Mouse (Mus musculus) CD4-positive, CD25-positive, alpha-beta regulatory T cell, adult 2 months (primary cell): ENCODE data around the gene Ipcef1.
"Not testable (repeated sequence)": the region's sequence is repeated elsewhere in the genome, so short reads cannot be mapped to it uniquely, and the experiment has no call there.

Experiments
- DNase-seq: peaks from one replicate; pipeline ENCODE4 v3.0.0-alpha.2; 2012; ENCODE audit warnings: low read depth, low spot score

Ipcef1 gene

DNA sequence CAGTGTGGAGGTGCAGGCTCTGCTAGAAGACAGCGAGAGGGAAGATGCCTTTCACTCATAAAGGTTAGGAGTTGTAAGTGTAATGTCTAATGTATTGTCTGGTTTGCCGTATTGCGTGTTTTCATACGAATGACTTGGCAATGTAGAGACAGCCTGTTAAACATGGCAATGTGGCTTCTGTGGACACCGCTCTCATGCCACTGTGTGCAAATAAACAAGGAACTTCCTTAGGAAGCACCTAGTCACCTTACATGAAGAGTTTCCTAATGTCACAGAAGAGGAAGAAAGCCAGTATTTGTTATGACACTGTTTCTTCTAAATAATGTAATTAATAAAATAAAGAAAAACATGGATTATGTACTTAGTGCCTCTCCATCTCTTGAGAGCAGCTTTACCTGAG is 15.1 kb downstream of the Ipcef1 start:
- no peak for DNase-seq

- peak; percentile 68 for DNase-seq
Measured at GRCm38 (mm10) chr10:7035547-7035946, 16.7 kb downstream of the Ipcef1 start.

DNA sequence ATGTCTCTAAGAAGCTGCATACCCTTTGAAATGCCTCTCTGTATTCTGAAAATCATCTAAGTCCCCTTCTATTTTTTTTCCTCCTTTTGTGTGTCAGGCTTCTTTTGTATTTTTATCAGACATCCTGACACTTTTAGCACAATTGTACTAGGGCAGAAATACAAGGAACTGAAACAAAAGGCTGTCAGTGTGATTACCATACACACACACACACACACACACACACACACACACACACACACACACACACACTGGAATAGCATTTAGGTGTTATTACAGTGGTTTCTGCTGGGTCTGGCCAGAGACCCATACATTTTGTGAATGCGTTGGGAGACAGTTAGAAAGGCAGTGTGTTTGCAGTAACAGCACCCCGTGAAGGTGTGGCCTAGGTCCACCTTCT is 18.8 kb downstream of the Ipcef1 start:
- DNase-seq = no peak

DNA sequence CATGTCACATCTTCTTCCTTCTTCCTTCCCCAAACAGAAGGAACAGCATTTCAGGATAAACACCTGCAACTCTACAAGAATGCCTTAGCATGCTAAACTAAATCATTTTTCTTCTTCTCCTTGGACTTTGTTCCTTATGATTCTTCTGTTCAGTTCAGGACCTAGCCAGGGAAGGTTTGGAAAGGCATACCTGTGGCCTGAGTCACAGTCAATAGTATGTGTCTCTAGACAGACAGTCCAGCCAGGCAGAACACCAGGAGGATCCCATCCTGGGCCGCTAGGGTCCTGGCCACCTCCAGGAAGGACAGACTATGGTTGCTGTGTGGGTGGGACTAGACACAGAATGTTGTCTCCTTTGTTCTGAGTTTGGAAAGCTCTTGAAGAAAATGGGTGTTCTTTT is 27.2 kb downstream of the Ipcef1 start:
- DNase-seq = no peak

GRCm38 (mm10) chr10:7020551-7020950 is 31.7 kb downstream of the Ipcef1 start:
- no peak for DNase-seq

DNA sequence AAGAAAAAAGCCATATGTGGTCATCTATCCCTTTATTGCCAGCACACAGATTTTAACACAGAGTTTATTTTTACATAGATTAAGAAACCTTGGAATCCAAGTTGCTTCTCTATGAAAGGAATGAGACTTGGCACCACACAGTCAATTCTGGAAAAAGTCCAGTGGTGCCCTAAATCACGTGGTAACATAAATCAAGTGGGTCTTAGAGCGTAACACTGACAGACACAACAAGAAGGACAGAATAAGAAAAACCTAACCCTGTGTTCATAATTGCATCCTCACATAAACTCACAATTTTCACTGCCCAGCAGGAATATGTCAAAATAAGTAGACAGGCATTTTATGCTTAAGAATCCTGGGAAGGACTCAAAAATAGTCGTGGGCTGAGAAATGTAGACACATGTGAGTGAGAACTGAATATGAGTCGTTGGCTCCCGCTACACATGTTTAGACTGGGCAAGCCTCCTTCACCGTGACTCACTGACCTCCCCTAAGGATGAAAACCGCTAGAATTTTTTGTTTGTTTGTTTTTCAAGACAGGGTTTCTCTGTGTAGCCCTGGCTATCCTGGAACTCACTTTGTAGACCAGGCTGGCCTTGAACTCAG is 32.4 kb downstream of the Ipcef1 start:
- DNase-seq = no peak

- no peak for DNase-seq
Measured at GRCm38 (mm10) chr10:7015199-7015598, 37.1 kb downstream of the Ipcef1 start.

DNA sequence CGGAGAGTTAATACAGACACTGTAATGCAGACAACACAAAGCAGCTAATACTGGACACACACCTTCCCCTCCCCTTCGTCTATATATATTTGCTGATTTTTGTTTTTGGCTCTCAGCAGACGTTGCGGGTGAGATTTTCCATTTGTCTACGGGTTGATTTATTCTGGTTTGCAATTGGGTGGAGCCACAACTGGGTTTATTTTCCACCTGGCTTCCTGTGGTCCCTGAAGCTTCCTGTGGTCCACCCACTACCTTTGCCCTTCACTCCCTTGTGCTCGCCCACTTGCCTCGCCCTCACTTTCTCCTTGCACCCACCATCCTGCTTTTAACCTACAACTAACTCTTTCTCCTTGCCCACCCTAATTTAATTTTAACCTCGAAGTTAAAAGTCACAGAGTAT is 41.7 kb downstream of the Ipcef1 start:
- DNase-seq = peak; percentile 58

GRCm38 (mm10) chr10:7004980-7005538 is 47.2 kb downstream of the Ipcef1 start:
- no peak for DNase-seq

- not testable (repeated sequence) for DNase-seq
Measured at GRCm38 (mm10) chr10:7003898-7004297, 48.4 kb downstream of the Ipcef1 start.

DNA sequence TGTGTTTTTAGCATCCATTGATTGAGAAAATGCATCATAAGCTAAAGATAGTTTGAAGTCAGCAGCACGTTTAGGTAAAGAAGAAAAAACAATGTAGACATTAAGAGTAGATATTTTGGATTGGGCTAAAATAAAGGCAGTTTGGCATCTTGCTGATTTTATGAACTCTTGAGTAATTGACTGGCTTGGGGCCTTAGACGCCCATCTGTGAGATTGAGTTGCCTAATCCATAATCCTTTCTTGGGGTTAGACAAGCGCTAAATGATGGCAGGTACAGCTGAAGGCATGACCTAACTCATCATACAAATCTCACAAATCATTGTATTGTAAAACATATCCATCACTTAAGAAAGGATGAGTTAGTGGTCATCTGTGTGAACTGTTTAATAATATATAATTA is 52.9 kb downstream of the Ipcef1 start:
- no peak for DNase-seq

GRCm38 (mm10) chr10:6998576-6999250 is 53.6 kb downstream of the Ipcef1 start:
- DNase-seq = no peak

- peak; percentile 55 for DNase-seq
Measured at GRCm38 (mm10) chr10:6996895-6997294, 55.4 kb downstream of the Ipcef1 start.

DNA sequence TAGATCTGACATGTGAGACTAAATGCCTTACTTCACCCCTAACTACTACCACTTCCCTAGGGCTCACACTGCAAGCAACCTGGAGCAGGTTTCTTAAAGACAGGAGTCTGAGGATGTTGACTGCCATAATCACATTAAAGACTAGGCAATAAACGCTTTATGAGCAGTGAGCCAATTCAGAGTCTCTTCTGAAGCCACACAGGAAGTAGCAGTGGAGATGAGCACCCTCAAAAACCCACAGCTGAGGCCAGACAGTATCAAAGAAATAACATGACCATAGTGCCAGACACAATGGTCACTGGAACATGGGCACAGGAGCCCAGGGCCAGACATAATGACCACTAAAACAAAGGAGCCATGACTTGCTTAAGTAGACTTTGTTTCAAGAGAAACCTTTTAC is 63.7 kb downstream of the Ipcef1 start:
- peak; percentile 62 for DNase-seq

GRCm38 (mm10) chr10:6987399-6988098 is 64.7 kb downstream of the Ipcef1 start:
- peak; percentile 40 for DNase-seq

GRCm38 (mm10) chr10:6986246-6986645 is 66.0 kb downstream of the Ipcef1 start:
- no peak for DNase-seq

DNA sequence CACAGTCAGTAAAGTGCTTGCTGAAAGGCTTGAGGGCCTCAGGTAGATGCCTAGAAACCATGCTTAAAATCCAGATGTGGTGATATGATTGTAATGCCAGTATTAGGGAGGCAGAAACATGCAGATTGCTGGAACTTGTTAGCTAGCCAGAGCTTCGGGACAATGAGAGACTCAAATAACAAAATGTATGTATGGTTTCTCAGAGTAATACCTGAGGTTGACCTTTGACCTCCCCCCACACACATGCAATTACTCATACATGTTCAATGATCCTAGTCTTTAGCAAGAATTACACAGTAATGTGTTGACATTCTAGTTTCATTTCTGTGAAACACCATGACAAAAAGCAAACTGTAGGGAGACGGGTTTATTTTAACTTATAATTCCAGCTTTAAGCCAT is 68.8 kb downstream of the Ipcef1 start:
- DNase-seq = peak; percentile 55

DNA sequence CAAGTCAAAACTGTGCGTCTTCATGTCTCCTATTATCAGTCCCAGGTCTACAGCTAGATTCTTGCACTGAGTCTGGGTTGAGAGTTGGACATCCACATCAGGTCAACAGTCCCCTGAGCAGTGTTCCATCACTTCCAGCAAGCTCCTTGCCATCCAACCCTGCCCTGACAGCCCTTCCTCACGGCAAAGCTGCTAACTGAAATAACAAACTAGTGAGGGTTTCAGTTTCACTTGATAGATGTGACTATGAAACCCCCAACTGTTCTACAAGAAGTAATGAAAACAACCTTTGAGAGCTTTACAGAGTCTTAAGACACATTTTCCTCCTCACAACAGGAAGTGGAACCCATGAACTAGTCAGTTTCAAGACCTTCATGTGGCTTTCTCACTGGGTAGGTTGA is 69.5 kb downstream of the Ipcef1 start:
- DNase-seq = peak; percentile 84

- DNase-seq = peak; percentile 70
Measured at GRCm38 (mm10) chr10:6980236-6980635, 72.0 kb downstream of the Ipcef1 start.

- no peak for DNase-seq
Measured at GRCm38 (mm10) chr10:6979789-6980188, 72.5 kb downstream of the Ipcef1 start.

DNA sequence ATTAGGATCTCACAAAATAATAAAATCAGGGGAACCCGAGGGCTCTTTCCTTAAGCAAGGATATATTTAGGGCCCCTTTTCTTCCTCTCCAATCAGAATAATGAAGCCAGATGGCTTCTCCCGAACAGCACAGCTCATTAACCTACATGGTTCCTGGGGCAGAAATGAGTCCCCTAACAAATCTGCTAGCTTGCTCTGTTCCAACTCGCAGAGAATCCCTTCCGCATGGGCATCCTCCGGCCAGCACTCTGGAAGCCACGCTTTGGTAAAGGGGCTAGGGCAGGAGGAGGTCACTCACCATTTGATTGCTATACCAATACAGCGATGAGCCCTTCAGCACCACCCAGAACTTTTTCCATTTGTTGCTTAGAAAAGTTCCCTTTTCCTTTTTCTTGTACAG is 73.1 kb downstream of the Ipcef1 start:
- DNase-seq = no peak

- no peak for DNase-seq
Measured at GRCm38 (mm10) chr10:6978733-6979132, 73.5 kb downstream of the Ipcef1 start.

- DNase-seq = peak; percentile 57
Measured at GRCm38 (mm10) chr10:6977843-6978242, 74.4 kb downstream of the Ipcef1 start.
